Mouse (Mus musculus): Measurements from ENCODE around the gene Fsd2. TPM values are rescaled to one million over a fixed set of nuclear protein-coding genes. Genes with fewer than 3 reads are reported as not detected.
A peak's percentile ranks its signal among the peaks of the same experiment; 100 is the strongest.

Gene Fsd2
- total and polyA plus RNA-seq, 3 experiments: 85.7 to 322 (median 304) TPM

GRCm38 (mm10) chr7:81523008-81523662, 43.6 kb downstream of the Fsd2 start:
- Histone ChIP-seq H3K4me3 (peak overlapping the region; percentile 81), H3K27me3 (ENCODE audit: control insufficient read depth, insufficient read depth, low read length) (no peaks in the 10 kb centered on the region), H3K9ac (ENCODE audit: low read depth, low read length) (peak overlapping the region; percentile 71), H3K36me3 (ENCODE audit: control insufficient read depth, insufficient read depth, low read length) (peaks cover 3% of the 10 kb centered on the region), H3K4me1 (ENCODE audit: control insufficient read depth, insufficient read depth, low read length) (peaks cover 3% of the 10 kb centered on the region; the same call in 1 of the 2 replicates), H3K27ac (peak overlapping the region; percentile 87), H3K79me2 (replicated peaks; ENCODE audit: control insufficient read depth, insufficient read depth, low read length) (peaks cover 4% of the 10 kb centered on the region)
- under 1% methylated on average over 31 of the region's 31 CpGs for WGBS
- peak; percentile 96 for TF ChIP-seq POLR2A (IDR thresholded peaks at IDR 0.05; ENCODE audit: insufficient read depth, low read depth, low read length)
- TF ChIP-seq CTCF (IDR thresholded peaks at IDR 0.05): peak; percentile 43
- peak; percentile 84 for TF ChIP-seq EP300 (IDR thresholded peaks at IDR 0.05; ENCODE audit: insufficient read depth, low read depth, low read length)
- intact Hi-C loops (cut with DNase I): loop anchor here (1.0 to 5.0 kb wide), 2 partner anchors 48 to 176 kb away; partner anchors contain the start of genes Rps17 and Whamm
- DNase-seq: peak; percentile 87 to 92

GRCm38 (mm10) chr7:81516154-81517030, 50.4 kb downstream of the Fsd2 start:
- WGBS: 61% methylated on average over 6 of the region's 6 CpGs
- H3K27ac ChIP-seq: no peak overlapping the region
- no peaks in the 10 kb centered on the region for H3K4me1 ChIP-seq (ENCODE audit: control insufficient read depth, insufficient read depth, low read length)
- H3K9ac ChIP-seq (ENCODE audit: low read depth, low read length): no peak overlapping the region
- no peaks in the 10 kb centered on the region for H3K79me2 ChIP-seq (replicated peaks; ENCODE audit: control insufficient read depth, insufficient read depth, low read length)
- intact Hi-C loops (cut with DNase I): no loop called here
- H3K36me3 ChIP-seq (ENCODE audit: control insufficient read depth, insufficient read depth, low read length): no peaks in the 10 kb centered on the region
- TF ChIP-seq POLR2A (IDR thresholded peaks at IDR 0.05; ENCODE audit: insufficient read depth, low read depth, low read length) (no peak), CTCF (IDR thresholded peaks at IDR 0.05) (no peak), EP300 (IDR thresholded peaks at IDR 0.05; ENCODE audit: insufficient read depth, low read depth, low read length) (no peak)
- no peak for DNase-seq
- no peak overlapping the region for H3K4me3 ChIP-seq
- H3K27me3 ChIP-seq (ENCODE audit: control insufficient read depth, insufficient read depth, low read length): no peaks in the 10 kb centered on the region

GRCm38 (mm10) chr7:81514906-81515590, 51.7 kb downstream of the Fsd2 start:
- WGBS: 54% methylated on average over 13 of the region's 13 CpGs

GRCm38 (mm10) chr7:81501050-81501449, 65.7 kb downstream of the Fsd2 start:
- H3K4me3 ChIP-seq: no peak overlapping the region
- no peak for DNase-seq
- H3K27ac ChIP-seq: no peak overlapping the region
- no peaks in the 10 kb centered on the region for H3K79me2 ChIP-seq (replicated peaks; ENCODE audit: control insufficient read depth, insufficient read depth, low read length)
- no peaks in the 10 kb centered on the region for H3K4me1 ChIP-seq (ENCODE audit: control insufficient read depth, insufficient read depth, low read length)
- no peak overlapping the region for H3K9ac ChIP-seq (ENCODE audit: low read depth, low read length)
- intact Hi-C loops (cut with DNase I): no loop called here
- H3K36me3 ChIP-seq (ENCODE audit: control insufficient read depth, insufficient read depth, low read length): no peaks in the 10 kb centered on the region
- H3K27me3 ChIP-seq (ENCODE audit: control insufficient read depth, insufficient read depth, low read length): no peaks in the 10 kb centered on the region
- WGBS: 59% methylated on average over 2 of the region's 2 CpGs
- no peak for TF ChIP-seq EP300 (IDR thresholded peaks at IDR 0.05; ENCODE audit: insufficient read depth, low read depth, low read length)
- no peak for TF ChIP-seq POLR2A (IDR thresholded peaks at IDR 0.05; ENCODE audit: insufficient read depth, low read depth, low read length)
- no peak for TF ChIP-seq CTCF (IDR thresholded peaks at IDR 0.05)

More at GRCm38 (mm10) chr7:81514906-81515590, 51.7 kb downstream of the Fsd2 start:
- DNase-seq: no peak
- Histone ChIP-seq H3K79me2 (replicated peaks; ENCODE audit: control insufficient read depth, insufficient read depth, low read length) (no peaks in the 10 kb centered on the region), H3K27ac (no peak overlapping the region), H3K9ac (ENCODE audit: low read depth, low read length) (no peak overlapping the region), H3K27me3 (ENCODE audit: control insufficient read depth, insufficient read depth, low read length) (no peaks in the 10 kb centered on the region), H3K4me1 (ENCODE audit: control insufficient read depth, insufficient read depth, low read length) (no peaks in the 10 kb centered on the region), H3K36me3 (ENCODE audit: control insufficient read depth, insufficient read depth, low read length) (no peaks in the 10 kb centered on the region), H3K4me3 (no peak overlapping the region)
- intact Hi-C loops (cut with DNase I): no loop called here
- TF ChIP-seq POLR2A (IDR thresholded peaks at IDR 0.05; ENCODE audit: insufficient read depth, low read depth, low read length) (no peak), CTCF (IDR thresholded peaks at IDR 0.05) (no peak), EP300 (IDR thresholded peaks at IDR 0.05; ENCODE audit: insufficient read depth, low read depth, low read length) (no peak)

GRCm38 (mm10) chr7:81498181-81498580, 68.6 kb downstream of the Fsd2 start, which contains the start of gene BC048679:
Gene BC048679 (minus strand): TSS chr7:81498281.
- H3K27me3 ChIP-seq (ENCODE audit: control insufficient read depth, insufficient read depth, low read length): 0 out of 2 replicates have a peak, but pooled peaks cover 2% of the 10 kb centered on the region
- H3K9ac ChIP-seq (ENCODE audit: low read depth, low read length): no peak within 1 kb of the TSS
- no peak within 1 kb of the TSS for H3K4me3 ChIP-seq
- intact Hi-C loops (cut with DNase I): no loop called here
- no peaks in the 10 kb centered on the region for H3K79me2 ChIP-seq (replicated peaks; ENCODE audit: control insufficient read depth, insufficient read depth, low read length)
- no peak for DNase-seq
- WGBS: 34% methylated on average over 7 of the region's 7 CpGs
- H3K27ac ChIP-seq: no peak within 1 kb of the TSS
- H3K4me1 ChIP-seq (ENCODE audit: control insufficient read depth, insufficient read depth, low read length): no peaks in the 10 kb centered on the region
- no peak for TF ChIP-seq EP300 (IDR thresholded peaks at IDR 0.05; ENCODE audit: insufficient read depth, low read depth, low read length)
- no peak for TF ChIP-seq CTCF (IDR thresholded peaks at IDR 0.05)
- no peak for TF ChIP-seq POLR2A (IDR thresholded peaks at IDR 0.05; ENCODE audit: insufficient read depth, low read depth, low read length)
- H3K36me3 ChIP-seq (ENCODE audit: control insufficient read depth, insufficient read depth, low read length): no peaks in the 10 kb centered on the region

Measured in heart, adult 2 months (tissue).